Mouse (Mus musculus): ENCODE results near the gene Elf2. TPM values are rescaled to one million over a fixed set of nuclear protein-coding genes. Genes with fewer than 3 reads are reported as not detected.

Gene Elf2
- polyA plus RNA-seq, 1 experiment from 2014 or later: 39.6 TPM

DNA sequence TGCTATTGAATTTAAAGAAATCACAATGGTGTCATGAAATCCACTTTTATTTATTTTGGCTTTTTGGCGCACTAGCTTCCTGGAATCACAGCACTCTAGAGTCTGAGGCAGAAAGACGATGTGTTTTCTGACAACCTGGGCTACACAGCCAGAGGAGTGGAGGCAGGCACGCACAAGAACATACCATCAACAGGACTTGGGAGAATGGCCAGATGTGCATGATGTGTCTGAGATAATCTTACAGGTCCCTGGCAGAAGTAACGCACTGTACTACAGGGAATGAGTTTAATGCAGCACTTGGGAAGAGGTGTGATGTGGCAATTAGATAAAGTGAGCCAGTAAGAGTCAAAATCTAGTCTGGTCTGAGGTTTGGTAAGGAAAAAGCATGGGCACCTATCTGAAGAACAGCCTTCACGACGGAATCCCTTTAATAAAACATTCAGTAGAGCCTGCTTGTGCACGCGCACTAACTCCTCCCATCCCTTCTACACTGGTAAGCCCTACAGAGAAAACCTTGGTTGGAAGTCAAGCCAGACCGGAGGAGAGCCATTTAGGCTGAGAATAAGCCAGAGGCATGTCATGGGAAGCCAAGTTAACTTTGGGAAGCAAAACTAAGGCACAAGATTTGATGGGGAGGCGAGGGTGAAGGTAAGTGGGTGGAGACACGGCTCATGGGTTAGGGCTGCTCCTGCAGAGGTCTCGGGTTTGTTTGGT lies 87.6 kb downstream of the Elf2 start:
- no peak overlapping the region for H3K27ac ChIP-seq
- no peak overlapping the region for H3K4me2 ChIP-seq
- no peak overlapping the region for H3K4me3 ChIP-seq
- no peaks in the 10 kb centered on the region for H3K4me1 ChIP-seq
- peaks cover 53% of the 10 kb centered on the region; the same call in 1 of the 2 replicates for H3K36me3 ChIP-seq (replicated peaks)
- H3K9ac ChIP-seq: no peak overlapping the region
- ATAC-seq (replicated peaks): no peak
- 91% methylated on average over 12 of the region's 12 CpGs for WGBS
- no peaks in the 10 kb centered on the region for H3K9me3 ChIP-seq
- no peaks in the 10 kb centered on the region for H3K27me3 ChIP-seq (replicated peaks)

DNA sequence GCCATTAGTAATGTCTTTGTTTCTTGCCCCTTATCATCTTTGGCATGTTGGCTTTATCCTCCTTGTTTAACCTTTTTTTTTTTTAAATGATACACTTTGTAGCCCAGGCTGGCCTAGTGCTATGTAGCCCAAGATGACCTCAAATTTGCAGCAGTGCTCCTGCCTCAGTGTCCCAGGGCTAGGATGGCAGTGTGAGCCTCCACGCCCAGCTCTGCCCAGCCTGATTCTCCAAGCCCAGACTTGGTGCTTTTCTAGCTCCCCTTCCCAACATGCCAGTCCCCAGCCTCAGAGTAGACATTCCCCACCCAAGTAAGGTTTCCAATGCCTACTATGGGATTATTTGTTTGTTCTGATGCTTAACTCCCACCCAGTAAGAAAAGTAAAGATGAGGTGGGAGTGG lies 88.2 kb downstream of the Elf2 start:
- H3K9ac ChIP-seq: no peak overlapping the region
- 93% methylated on average over 1 of the region's 1 CpGs for WGBS
- H3K4me2 ChIP-seq: no peak overlapping the region
- H3K27me3 ChIP-seq (replicated peaks): no peaks in the 10 kb centered on the region
- no peak for ATAC-seq (replicated peaks)
- H3K4me3 ChIP-seq: no peak overlapping the region
- no peaks in the 10 kb centered on the region for H3K4me1 ChIP-seq
- no peaks in the 10 kb centered on the region for H3K9me3 ChIP-seq
- H3K36me3 ChIP-seq (replicated peaks): peaks cover 50% of the 10 kb centered on the region; the same call in 1 of the 2 replicates
- no peak overlapping the region for H3K27ac ChIP-seq

DNA sequence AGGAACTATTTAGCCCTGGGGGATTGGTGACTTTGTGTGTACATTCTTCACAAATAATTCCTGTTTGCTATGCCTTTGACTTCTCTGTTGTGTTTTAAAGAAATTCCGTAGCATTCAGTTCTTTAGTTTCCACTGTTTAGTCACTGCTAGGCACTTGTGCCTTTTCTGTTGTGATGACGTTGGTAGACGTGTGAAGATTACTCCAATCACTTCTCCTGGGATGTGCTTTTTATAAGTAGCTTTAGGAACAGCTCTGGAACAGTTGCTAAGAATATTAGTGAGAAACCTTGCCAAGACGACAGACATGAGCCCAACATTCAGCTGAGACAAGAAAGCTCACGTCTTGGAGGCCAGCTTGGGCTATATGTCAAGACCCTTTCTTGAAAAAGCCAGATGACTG lies 89.4 kb downstream of the Elf2 start:
- Histone ChIP-seq H3K36me3 (replicated peaks) (peaks cover 40% of the 10 kb centered on the region; the same call in 1 of the 2 replicates), H3K4me2 (no peak overlapping the region), H3K27me3 (replicated peaks) (no peaks in the 10 kb centered on the region), H3K27ac (no peak overlapping the region), H3K9me3 (no peaks in the 10 kb centered on the region), H3K9ac (no peak overlapping the region), H3K4me3 (no peak overlapping the region), H3K4me1 (no peaks in the 10 kb centered on the region)
- ATAC-seq (replicated peaks): no peak
- WGBS: 85% methylated on average over 5 of the region's 5 CpGs

DNA sequence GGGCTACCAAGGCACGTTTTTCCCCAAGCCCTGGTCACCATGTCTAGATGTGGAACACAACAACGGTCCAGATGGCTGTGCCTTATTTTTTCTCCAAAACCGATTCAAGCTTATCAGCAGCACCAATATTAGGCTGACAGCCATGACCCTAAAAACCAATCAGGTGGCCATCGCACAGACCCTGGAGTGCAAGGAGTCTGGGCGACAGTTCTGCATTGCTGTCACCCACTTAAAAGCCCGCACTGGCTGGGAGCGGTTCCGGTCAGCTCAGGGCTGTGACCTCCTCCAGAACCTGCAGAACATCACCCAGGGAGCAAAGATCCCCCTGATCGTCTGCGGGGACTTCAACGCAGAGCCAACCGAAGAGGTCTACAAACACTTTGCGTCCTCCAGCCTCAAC lies 90.6 kb downstream of the Elf2 start:
- H3K36me3 ChIP-seq (replicated peaks): peaks cover 35% of the 10 kb centered on the region; the same call in 1 of the 2 replicates
- no peak overlapping the region for H3K27ac ChIP-seq
- no peak overlapping the region for H3K4me2 ChIP-seq
- H3K9ac ChIP-seq: no peak overlapping the region
- H3K9me3 ChIP-seq: no peaks in the 10 kb centered on the region
- H3K4me3 ChIP-seq: no peak overlapping the region
- no peaks in the 10 kb centered on the region for H3K4me1 ChIP-seq
- H3K27me3 ChIP-seq (replicated peaks): no peaks in the 10 kb centered on the region
- 95% methylated on average over 13 of the region's 13 CpGs for WGBS
- ATAC-seq (replicated peaks): no peak

DNA sequence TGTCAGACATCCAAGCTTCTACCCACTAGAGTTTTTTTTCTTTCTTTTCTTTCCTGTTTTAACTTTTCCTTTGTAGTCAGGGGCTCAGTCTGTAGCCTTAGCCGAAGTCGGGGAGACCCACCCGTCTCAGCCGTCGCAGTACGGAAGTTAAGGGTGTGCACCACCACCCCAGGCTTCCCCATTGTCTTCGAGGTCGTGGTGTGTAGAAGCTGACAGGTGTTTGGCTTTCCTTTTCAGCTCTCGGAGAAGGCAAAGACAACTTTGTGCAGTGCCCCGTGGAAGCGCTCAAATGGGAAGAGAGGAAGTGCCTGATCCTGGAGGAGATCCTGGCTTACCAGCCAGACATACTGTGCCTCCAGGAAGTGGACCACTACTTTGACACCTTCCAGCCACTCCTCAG lies 91.0 kb downstream of the Elf2 start:
- Histone ChIP-seq H3K4me1 (no peaks in the 10 kb centered on the region), H3K4me2 (no peak overlapping the region), H3K36me3 (replicated peaks) (peaks cover 31% of the 10 kb centered on the region; the same call in 1 of the 2 replicates), H3K9me3 (no peaks in the 10 kb centered on the region), H3K4me3 (no peak overlapping the region), H3K9ac (no peak overlapping the region), H3K27me3 (replicated peaks) (no peaks in the 10 kb centered on the region), H3K27ac (no peak overlapping the region)
- ATAC-seq (replicated peaks): no peak
- WGBS: 89% methylated on average over 11 of the region's 11 CpGs

DNA sequence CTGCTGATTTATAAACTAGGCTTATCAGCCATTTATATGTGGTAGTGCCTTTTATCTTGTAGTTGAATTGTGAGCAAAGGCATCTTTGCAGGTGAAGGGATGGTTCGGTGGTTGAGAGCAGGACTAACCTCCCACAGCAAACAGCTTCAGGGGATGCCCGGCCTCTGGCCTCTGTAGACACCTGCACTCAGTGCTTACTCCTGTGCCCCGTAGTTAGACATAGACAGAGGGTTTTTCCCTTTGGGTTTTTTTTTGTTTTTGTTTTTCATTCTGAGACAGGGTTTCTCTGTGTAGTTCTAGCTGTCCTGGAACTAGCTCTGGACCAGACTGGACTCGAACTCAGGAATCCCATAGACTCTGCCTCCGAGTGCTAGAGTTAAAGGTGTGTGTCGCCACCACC lies 91.9 kb downstream of the Elf2 start:
- H3K27ac ChIP-seq: no peak overlapping the region
- H3K4me3 ChIP-seq: no peak overlapping the region
- WGBS: 91% methylated on average over 6 of the region's 6 CpGs
- no peaks in the 10 kb centered on the region for H3K4me1 ChIP-seq
- H3K9me3 ChIP-seq: no peaks in the 10 kb centered on the region
- H3K4me2 ChIP-seq: no peak overlapping the region
- no peak overlapping the region for H3K9ac ChIP-seq
- peaks cover 31% of the 10 kb centered on the region; the same call in 1 of the 2 replicates for H3K36me3 ChIP-seq (replicated peaks)
- no peaks in the 10 kb centered on the region for H3K27me3 ChIP-seq (replicated peaks)
- ATAC-seq (replicated peaks): no peak

DNA sequence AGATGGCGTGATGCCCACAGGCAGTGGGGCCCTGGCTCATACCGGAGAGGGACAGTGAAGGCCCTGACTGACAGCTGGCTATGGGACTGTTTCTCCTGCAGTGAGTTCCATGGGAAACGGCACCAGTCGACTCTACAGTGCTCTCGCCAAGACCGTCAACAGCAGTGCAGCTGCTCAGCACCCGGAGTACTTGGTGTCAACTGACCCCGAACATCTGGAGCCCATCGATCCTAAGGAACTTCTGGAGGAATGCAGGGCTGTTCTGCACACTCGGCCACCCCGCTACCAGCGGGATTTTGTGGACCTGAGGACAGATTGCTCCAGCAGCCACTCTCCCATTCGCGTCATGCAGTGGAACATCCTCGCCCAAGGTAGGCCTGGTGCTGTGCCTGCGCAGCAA lies 92.8 kb downstream of the Elf2 start:
- ATAC-seq (replicated peaks): peak; percentile 48; the same call in 1 of the 2 replicates
- Histone ChIP-seq H3K4me3 (no peak overlapping the region), H3K9me3 (no peaks in the 10 kb centered on the region), H3K27me3 (replicated peaks) (no peaks in the 10 kb centered on the region), H3K36me3 (replicated peaks) (peaks cover 23% of the 10 kb centered on the region; the same call in 1 of the 2 replicates), H3K4me1 (no peaks in the 10 kb centered on the region), H3K4me2 (no peak overlapping the region), H3K9ac (no peak overlapping the region), H3K27ac (no peak overlapping the region)
- 92% methylated on average over 16 of the region's 16 CpGs for WGBS

DNA sequence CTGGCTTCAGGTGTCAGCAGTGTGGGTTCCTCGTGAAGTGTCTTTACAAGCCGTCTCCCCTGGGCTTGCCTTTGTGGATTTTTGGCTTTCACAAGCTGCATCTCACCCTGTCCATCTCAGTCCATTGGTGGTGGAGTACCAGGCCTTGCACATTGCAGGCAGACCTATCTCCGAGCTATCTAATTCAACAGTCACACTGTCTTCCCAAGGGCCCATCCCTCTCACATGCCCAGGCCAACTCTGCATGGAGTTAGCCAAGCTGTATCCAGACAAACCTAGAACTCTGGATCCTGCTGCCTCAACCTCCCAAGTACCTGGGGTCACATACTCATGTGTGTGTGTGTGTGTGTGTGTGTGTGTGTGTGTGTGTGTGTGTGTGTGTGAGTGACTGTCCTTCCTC lies 100.9 kb downstream of the Elf2 start:
- no peaks in the 10 kb centered on the region for H3K36me3 ChIP-seq (replicated peaks)
- H3K4me2 ChIP-seq: no peak overlapping the region
- H3K4me3 ChIP-seq: no peak overlapping the region
- H3K27ac ChIP-seq: no peak overlapping the region
- no peak overlapping the region for H3K9ac ChIP-seq
- WGBS: 98% methylated on average over 3 of the region's 3 CpGs
- no peaks in the 10 kb centered on the region for H3K27me3 ChIP-seq (replicated peaks)
- no peak for ATAC-seq (replicated peaks)
- H3K4me1 ChIP-seq: no peaks in the 10 kb centered on the region; the same call in 1 of the 2 replicates
- no peaks in the 10 kb centered on the region for H3K9me3 ChIP-seq

DNA sequence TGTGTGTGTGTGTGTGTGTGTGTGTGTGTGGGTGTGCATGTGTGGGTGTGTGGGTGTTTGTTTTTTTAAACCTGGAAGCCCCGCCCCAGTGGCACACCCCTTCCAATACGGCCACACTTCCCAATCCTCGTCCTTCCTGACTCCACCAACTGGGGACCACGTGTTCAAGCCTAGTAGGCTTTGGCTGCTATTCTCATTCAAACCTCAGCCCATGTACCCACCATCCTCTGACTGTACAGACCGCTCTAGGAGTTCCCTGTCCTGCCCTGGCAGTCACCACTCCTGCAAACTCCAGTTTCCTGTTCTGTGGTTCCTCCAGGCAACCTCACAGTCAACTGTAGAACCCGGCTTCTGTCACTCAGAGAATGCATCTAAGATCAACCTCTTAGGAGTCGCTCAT lies 101.9 kb downstream of the Elf2 start:
- Histone ChIP-seq H3K4me2 (no peak overlapping the region), H3K36me3 (replicated peaks) (no peaks in the 10 kb centered on the region), H3K4me3 (no peak overlapping the region), H3K9me3 (no peaks in the 10 kb centered on the region), H3K27ac (no peak overlapping the region), H3K9ac (no peak overlapping the region), H3K4me1 (peaks cover 3% of the 10 kb centered on the region; the same call in 1 of the 2 replicates), H3K27me3 (replicated peaks) (no peaks in the 10 kb centered on the region)
- no peak for ATAC-seq (replicated peaks)
- WGBS: 87% methylated on average over 7 of the region's 7 CpGs

DNA sequence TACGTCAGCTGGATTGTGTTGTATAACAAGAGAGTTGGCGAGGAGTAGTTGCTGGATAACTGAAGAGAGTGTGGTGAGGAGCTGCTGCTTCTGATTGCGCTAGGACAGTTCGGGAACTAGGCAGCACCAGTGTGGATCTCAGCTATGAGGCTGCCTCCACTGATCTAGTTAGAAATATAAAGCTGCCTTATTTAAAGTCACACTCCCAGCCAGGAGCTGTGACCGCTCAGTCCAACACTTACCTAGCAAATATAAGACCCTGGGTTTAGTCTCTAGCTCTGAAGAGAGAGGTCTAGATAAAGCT lies 105.8 kb downstream of the Elf2 start:
- WGBS: 68% methylated on average over 5 of the region's 5 CpGs

DNA sequence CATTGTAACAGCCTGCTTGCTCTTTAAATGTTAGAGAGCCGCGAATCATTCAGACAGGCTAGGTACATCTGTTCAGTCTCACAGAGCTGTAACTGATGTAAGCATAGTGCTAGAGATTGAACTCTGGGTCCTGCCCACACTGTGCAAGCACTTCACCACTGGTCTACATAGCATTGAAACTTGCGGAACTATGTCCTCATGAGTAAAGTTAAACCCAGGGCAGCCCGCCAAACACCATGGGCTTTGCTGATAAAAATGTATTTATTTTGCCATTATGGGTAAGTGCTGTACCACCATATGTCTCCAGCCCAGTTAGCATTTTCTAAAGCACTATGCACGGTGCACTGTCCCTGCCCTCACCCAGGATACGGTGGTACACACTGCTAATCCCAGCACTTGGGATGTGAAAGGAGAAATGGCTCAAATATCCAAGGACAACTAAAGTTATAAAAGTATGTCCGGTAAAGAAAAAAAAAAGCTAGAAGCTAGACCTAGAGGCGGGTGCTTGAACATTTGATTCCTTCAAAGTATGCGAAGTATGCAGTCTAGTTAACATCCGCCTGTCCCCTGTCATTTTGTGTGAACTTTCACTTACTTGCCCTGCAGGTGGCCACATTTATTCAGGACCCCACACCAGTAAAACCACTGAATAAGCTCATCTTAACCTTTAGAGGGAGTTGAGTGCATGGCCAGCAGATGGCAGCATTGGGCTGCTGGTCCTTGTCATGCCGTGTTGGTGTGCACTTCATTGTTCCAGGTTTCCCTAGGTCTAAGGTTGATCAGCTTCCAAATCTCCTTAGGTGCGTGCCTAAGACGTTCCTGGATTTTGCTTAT lies 106.3 kb downstream of the Elf2 start:
- Histone ChIP-seq H3K9ac (no peak overlapping the region), H3K36me3 (replicated peaks) (no peaks in the 10 kb centered on the region), H3K4me1 (peaks cover 3% of the 10 kb centered on the region; the same call in 1 of the 2 replicates), H3K4me2 (no peak overlapping the region), H3K27ac (peak overlapping the region; percentile 16; the same call in 1 of the 2 replicates), H3K27me3 (replicated peaks) (no peaks in the 10 kb centered on the region), H3K9me3 (no peaks in the 10 kb centered on the region), H3K4me3 (no peak overlapping the region)
- peak; percentile 78 for ATAC-seq (replicated peaks)
- WGBS: 42% methylated on average over 13 of the region's 13 CpGs

More for the DNA sequence above, 105.8 kb downstream of the Elf2 start:
- Histone ChIP-seq H3K36me3 (replicated peaks) (no peaks in the 10 kb centered on the region), H3K4me2 (no peak overlapping the region), H3K4me3 (no peak overlapping the region), H3K27ac (peak overlapping the region; percentile 16; the same call in 1 of the 2 replicates), H3K27me3 (replicated peaks) (no peaks in the 10 kb centered on the region), H3K9me3 (no peaks in the 10 kb centered on the region), H3K4me1 (peaks cover 3% of the 10 kb centered on the region; the same call in 1 of the 2 replicates), H3K9ac (no peak overlapping the region)
- ATAC-seq (replicated peaks): peak; percentile 44

DNA sequence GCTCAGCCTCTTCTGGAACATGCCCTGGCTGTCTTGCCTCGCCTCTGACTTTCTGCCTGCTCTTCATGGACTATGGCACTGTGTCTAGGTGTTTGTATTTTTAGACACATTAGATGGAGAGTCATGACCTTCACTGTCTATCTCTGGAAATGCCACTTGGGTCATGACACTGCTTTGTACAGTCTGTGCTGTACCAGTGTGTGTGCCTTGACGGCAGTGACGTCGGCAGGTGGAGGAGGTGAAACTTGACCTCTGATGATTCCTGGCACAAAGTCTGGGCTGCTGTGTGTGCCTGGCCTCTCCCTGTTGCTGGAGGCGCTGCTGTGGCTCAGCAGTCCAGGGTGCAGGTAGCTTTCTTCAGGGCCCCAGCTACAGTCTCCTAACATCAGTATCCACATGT lies 107.0 kb downstream of the Elf2 start:
- no peaks in the 10 kb centered on the region for H3K36me3 ChIP-seq (replicated peaks)
- H3K4me3 ChIP-seq: no peak overlapping the region
- no peak overlapping the region for H3K4me2 ChIP-seq
- no peak overlapping the region for H3K9ac ChIP-seq
- H3K27ac ChIP-seq: no peak overlapping the region
- no peaks in the 10 kb centered on the region for H3K27me3 ChIP-seq (replicated peaks)
- H3K9me3 ChIP-seq: no peaks in the 10 kb centered on the region
- no peak for ATAC-seq (replicated peaks)
- peaks cover 9% of the 10 kb centered on the region for H3K4me1 ChIP-seq
- 77% methylated on average over 5 of the region's 5 CpGs for WGBS

All from midbrain, embryonic 15.5 days (tissue).